Comparison of ENCODE assay signal across 8 mouse cellular contexts in the genomic region with DNA sequence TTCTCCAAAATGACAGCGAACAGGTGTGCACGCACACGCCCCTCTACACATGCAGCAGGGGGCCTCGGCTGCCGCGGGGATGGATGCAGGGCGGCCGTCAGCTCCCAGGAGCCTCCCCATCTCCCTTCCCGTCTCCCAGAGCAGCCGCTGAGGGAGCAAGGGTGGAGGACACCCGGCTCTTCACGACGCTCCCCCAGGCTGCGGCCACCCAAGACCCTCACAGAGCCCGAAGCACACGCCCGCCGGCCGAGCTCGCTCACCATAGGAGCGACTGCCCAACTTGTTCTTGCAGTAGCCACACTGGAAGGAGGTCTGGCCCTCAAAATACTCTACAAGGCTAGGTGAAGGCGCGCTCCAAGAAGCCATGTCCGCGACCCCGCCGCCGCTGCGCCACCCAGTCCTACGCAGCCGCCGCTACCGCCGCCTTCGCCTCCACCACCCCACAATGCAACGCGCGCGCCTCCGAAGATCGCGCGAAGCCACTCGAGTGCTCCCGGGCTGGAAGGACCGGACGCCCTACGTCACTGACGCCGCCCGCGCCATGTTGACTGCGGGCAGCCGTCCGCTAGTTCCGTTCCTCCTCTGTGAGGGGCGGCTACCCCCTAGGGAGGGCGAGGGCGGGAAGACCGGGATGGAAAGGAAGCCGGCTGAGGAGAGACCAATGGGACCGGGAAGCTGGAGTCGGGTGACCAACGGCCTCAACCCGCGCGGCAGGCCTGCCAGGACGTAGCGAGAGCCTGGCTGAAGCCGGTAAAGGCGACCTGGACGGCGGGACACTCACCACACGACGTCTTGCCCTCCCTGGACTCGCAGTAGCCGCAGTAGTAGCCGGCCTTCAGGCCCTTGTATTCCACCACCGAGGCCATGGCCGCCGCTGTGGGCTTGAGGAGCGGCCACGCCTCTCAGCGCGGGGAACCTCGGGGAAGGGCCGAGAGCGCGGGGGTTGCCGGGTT. TPM values are rescaled to one million over a fixed set of nuclear protein-coding genes. Genes with fewer than 3 reads are reported as not detected.
DNase-seq lines count a peak whose midpoint lies in the region; ATAC-seq and TF ChIP-seq lines count a peak whose summit lies in the region.

No protein-coding gene starts in this region.

- H3K4me2 ChIP-seq in kidney, embryonic 14.5 days (replicated peaks; ENCODE audit: low read depth, low read length): peak overlapping the region; percentile 83
- H3K4me2 ChIP-seq in limb, embryonic 15.5 days: peak overlapping the region; percentile 76

- TF ChIP-seq POLR2A in bone marrow macrophage, adult 2 months (IDR thresholded peaks at IDR 0.05; ENCODE audit: borderline replicate concordance, low read depth, low read length): no peak
- TF ChIP-seq POLR2A in embryonic fibroblast, embryonic 13.5 days (IDR thresholded peaks at IDR 0.05; ENCODE audit: low read depth, low read length): peak; percentile 75

- H3K9ac ChIP-seq in kidney, embryonic 14.5 days (ENCODE audit: low read depth, low read length): peak overlapping the region; percentile 91
- H3K9ac ChIP-seq in limb, embryonic 15.5 days: peak overlapping the region; percentile 96

- H3K4me3 ChIP-seq in bone marrow macrophage, adult 2 months (ENCODE audit: insufficient read depth, low read length): peak overlapping the region; percentile 85
- H3K4me3 ChIP-seq in embryonic fibroblast, embryonic 13.5 days (ENCODE audit: insufficient read depth, low read length): peak overlapping the region; percentile 78
- H3K4me3 ChIP-seq in kidney, embryonic 14.5 days (ENCODE audit: low read length): peak overlapping the region; percentile 89
- H3K4me3 ChIP-seq in limb, embryonic 15.5 days: peak overlapping the region; percentile 71

- DNase-seq in A20 (ENCODE audit: low read depth, low spot score): peak; percentile 95
- DNase-seq in heart, adult 9 months (ENCODE audit: low spot score in 2 of 2): peak; percentile 96 to 97
- DNase-seq in monocyte, adult 2 months (ENCODE audit: low read depth in 1 of 2, low spot score in 2 of 2): peak; percentile 79 to 87
- DNase-seq in spleen, postnatal 36 days (ENCODE audit: low spot score in 2 of 2): peak; percentile 92 to 94

- WGBS in kidney, embryonic 14.5 days: under 1% methylated on average over 88 of the region's 90 CpGs
- under 1% methylated on average over 90 of the region's 90 CpGs for WGBS in limb, embryonic 15.5 days

- TF ChIP-seq CTCF in bone marrow macrophage, adult 2 months (IDR thresholded peaks at IDR 0.05; ENCODE audit: low read depth, low read length): no peak
- no peak for TF ChIP-seq CTCF in embryonic fibroblast, embryonic 13.5 days (IDR thresholded peaks at IDR 0.05; ENCODE audit: borderline replicate concordance, insufficient read depth, low read length)

- H3K27me3 ChIP-seq in kidney, embryonic 14.5 days (ENCODE audit: control insufficient read depth, insufficient read depth, low read length): no peaks in the 10 kb centered on the region
- no peaks in the 10 kb centered on the region for H3K27me3 ChIP-seq in limb, embryonic 15.5 days

- peaks cover 17% of the 10 kb centered on the region for H3K4me1 ChIP-seq in bone marrow macrophage, adult 2 months (ENCODE audit: control insufficient read depth, insufficient read depth, low read length)
- H3K4me1 ChIP-seq in embryonic fibroblast, embryonic 13.5 days (ENCODE audit: control insufficient read depth, insufficient read depth, low read length): peaks cover 4% of the 10 kb centered on the region
- peaks cover 3% of the 10 kb centered on the region; the same call in 1 of the 2 replicates for H3K4me1 ChIP-seq in kidney, embryonic 14.5 days (ENCODE audit: control insufficient read depth, insufficient read depth, low read length)
- H3K4me1 ChIP-seq in limb, embryonic 15.5 days: peaks cover 12% of the 10 kb centered on the region; the same call in 1 of the 2 replicates

- H3K27ac ChIP-seq in bone marrow macrophage, adult 2 months (ENCODE audit: insufficient read depth, low read depth, low read length): peak overlapping the region; percentile 88
- H3K27ac ChIP-seq in embryonic fibroblast, embryonic 13.5 days (ENCODE audit: insufficient read depth, low read length): peak overlapping the region; percentile 87
- H3K27ac ChIP-seq in kidney, embryonic 14.5 days (ENCODE audit: low read depth, low read length): peak overlapping the region; percentile 98
- peak overlapping the region; percentile 97 for H3K27ac ChIP-seq in limb, embryonic 15.5 days

- peak; percentile 98 for ATAC-seq in kidney, embryonic 14.5 days (ENCODE audit: low FRiP score, low TSS enrichment)
- ATAC-seq in limb, embryonic 15.5 days (ENCODE audit: insufficient number of reproducible peaks, low FRiP score, low TSS enrichment, low read depth): peak; percentile 99

- H3K36me3 ChIP-seq in kidney, embryonic 14.5 days (ENCODE audit: control insufficient read depth, insufficient read depth, low read length): 0 out of 2 replicates have a peak, but pooled peaks cover 2% of the 10 kb centered on the region
- no peaks in the 10 kb centered on the region for H3K36me3 ChIP-seq in limb, embryonic 15.5 days

- H3K9me3 ChIP-seq in kidney, embryonic 14.5 days (ENCODE audit: control insufficient read depth, low read length): no peaks in the 10 kb centered on the region
- no peaks in the 10 kb centered on the region for H3K9me3 ChIP-seq in limb, embryonic 15.5 days

RNA-seq across cellular contexts. Expression of gene Ate1, which starts 0.8 kb away (rescaled TPM):
- 37.7 and 41.0 TPM in 2 replicates for polyA plus RNA-seq in bone marrow macrophage, adult 2 months (2012; ENCODE audit: insufficient read depth, insufficient read length, missing spikeins)
- 38.7 and 41.7 TPM in 2 replicates for polyA plus RNA-seq in embryonic fibroblast, embryonic 13.5 days (2011; ENCODE audit: insufficient read length, low read depth, missing spikeins)
- polyA plus RNA-seq in kidney, embryonic 14.5 days (2014; fragmentation: Nextera tagmentation; extraction: Ambion mirVana): 74.1 and 75.4 TPM in 2 replicates
- polyA plus RNA-seq in limb, embryonic 15.5 days (2015; fragmentation: Nextera tagmentation; extraction: Ambion mirVana): 50.8 and 55.7 TPM in 2 replicates

RNA-seq across cellular contexts. Expression of gene Nsmce4a, which starts 53.5 kb away (rescaled TPM):
- 55.3 and 65.1 TPM in 2 replicates for polyA plus RNA-seq in bone marrow macrophage, adult 2 months (2012; ENCODE audit: insufficient read depth, insufficient read length, missing spikeins)
- 55.1 and 67.9 TPM in 2 replicates for polyA plus RNA-seq in embryonic fibroblast, embryonic 13.5 days (2011; ENCODE audit: insufficient read length, low read depth, missing spikeins)
- polyA plus RNA-seq in kidney, embryonic 14.5 days (2014; fragmentation: Nextera tagmentation; extraction: Ambion mirVana): 228 and 242 TPM in 2 replicates
- 111 and 125 TPM in 2 replicates for polyA plus RNA-seq in limb, embryonic 15.5 days (2015; fragmentation: Nextera tagmentation; extraction: Ambion mirVana)

RNA-seq across cellular contexts. Expression of gene Tacc2, which starts 57.9 kb away (rescaled TPM):
- 2.9 and 3.9 TPM in 2 replicates for polyA plus RNA-seq in bone marrow macrophage, adult 2 months (2012; ENCODE audit: insufficient read depth, insufficient read length, missing spikeins)
- 43.4 and 53.0 TPM in 2 replicates for polyA plus RNA-seq in embryonic fibroblast, embryonic 13.5 days (2011; ENCODE audit: insufficient read length, low read depth, missing spikeins)
- 24.4 and 41.5 TPM in 2 replicates for polyA plus RNA-seq in kidney, embryonic 14.5 days (2014; fragmentation: Nextera tagmentation; extraction: Ambion mirVana)
- 29.2 and 31.3 TPM in 2 replicates for polyA plus RNA-seq in limb, embryonic 15.5 days (2015; fragmentation: Nextera tagmentation; extraction: Ambion mirVana)

Comparison
In these comparisons a context has a peak if more than half of its experiments do, and no peak if none do; other contexts are left out.
1. Peak in every context shown above with its lines: DNase-seq, ATAC-seq, H3K4me3 ChIP-seq and H3K27ac ChIP-seq.